Mouse (Mus musculus) kidney, embryonic 14.5 days (tissue): ENCODE measurements around the gene Twf1. TPM values are rescaled to one million over a fixed set of nuclear protein-coding genes. Genes with fewer than 3 reads are reported as not detected.

Experiments
- ATAC-seq: fragments of 200-750 bp; cut with Nextera tagmentation; 2 replicates; pipeline ENCODE4 v1.8.0; 2017; ENCODE audit warnings: moderate number of reproducible peaks, mild to moderate bottlenecking, moderate TSS enrichment, moderate library complexity; ENCODE audit not compliant: low FRiP score, low TSS enrichment
- H3K27ac ChIP-seq: fragments of 300-500 bp; sonication (generic); 2 replicates; pipeline ENCODE4 v1.5.1; 2014; ENCODE audit warnings: low read depth, mild to moderate bottlenecking, low read length, moderate library complexity, mixed read lengths
- H3K27me3 ChIP-seq: fragments of 300-500 bp; sonication (generic); 2 replicates; pipeline ENCODE4 v1.6.1; 2014; ENCODE audit warnings: mild to moderate bottlenecking, low read length; ENCODE audit not compliant: control insufficient read depth, insufficient read depth
- H3K36me3 ChIP-seq: fragments of 300-500 bp; sonication (generic); 2 replicates; pipeline ENCODE4 v1.6.1; 2014; ENCODE audit warnings: low read length, mixed read lengths; ENCODE audit not compliant: control insufficient read depth, insufficient read depth
- H3K4me1 ChIP-seq: fragments of 300-500 bp; sonication (generic); 2 replicates; pipeline ENCODE4 v1.6.1; 2014; ENCODE audit warnings: low read length, mixed read lengths; ENCODE audit not compliant: control insufficient read depth, insufficient read depth
- H3K4me2 ChIP-seq: fragments of 300-500 bp; sonication (generic); replicated peaks from 2 replicates; pipeline ENCODE4 v1.6.1; 2014; ENCODE audit warnings: low read depth, mild to moderate bottlenecking, low read length
- H3K4me3 ChIP-seq: fragments of 300-500 bp; sonication (generic); 2 replicates; pipeline ENCODE4 v1.5.1; 2014; ENCODE audit warnings: mild to moderate bottlenecking, low read length
- H3K9ac ChIP-seq: fragments of 300-500 bp; sonication (generic); 2 replicates; pipeline ENCODE4 v1.6.1; 2014; ENCODE audit warnings: low read depth, mild to moderate bottlenecking, low read length, moderate library complexity
- H3K9me3 ChIP-seq: fragments of 300-500 bp; sonication (generic); 2 replicates; pipeline ENCODE4 v1.6.1; 2016; ENCODE audit warnings: low read length; ENCODE audit not compliant: control insufficient read depth
- WGBS: fragments of 180-500 bp; shearing (Covaris S2); extraction: QIAGEN DNeasy Blood & Tissue Kit; methylation state at CpG from one replicate; pipeline ENCODE4 v1.1.7; 2014; 5-methylcytosine and 5-hydroxymethylcytosine counted together
- polyA plus RNA-seq: library from polyadenylated mRNA; unstranded; fragments of >200 nt; fragmentation: Nextera tagmentation; extraction: Ambion mirVana; gene quantifications from 2 replicates; pipeline ENCODE4 v1.2.1, GENCODE M21; 2014

Twf1 gene
- polyA plus RNA-seq, 1 experiment from 2014 or later = 86.5 TPM

- 88% methylated on average over 7 of the region's 7 CpGs for WGBS
- Histone ChIP-seq H3K27me3 (no peaks in the 10 kb centered on the region), H3K9me3 (no peaks in the 10 kb centered on the region), H3K4me1 (no peaks in the 10 kb centered on the region), H3K27ac (no peak overlapping the region), H3K36me3 (peaks cover 5% of the 10 kb centered on the region), H3K9ac (no peak overlapping the region), H3K4me2 (no peak overlapping the region), H3K4me3 (no peak overlapping the region)
- no peak for ATAC-seq
Measured at GRCm38 (mm10) chr15:94535521-94535920, 54.2 kb downstream of the Twf1 start.

- Histone ChIP-seq H3K9ac (no peak overlapping the region), H3K36me3 (peaks cover 8% of the 10 kb centered on the region), H3K4me1 (no peaks in the 10 kb centered on the region), H3K9me3 (no peaks in the 10 kb centered on the region), H3K4me3 (no peak overlapping the region), H3K27ac (no peak overlapping the region), H3K4me2 (no peak overlapping the region), H3K27me3 (no peaks in the 10 kb centered on the region)
- no peak for ATAC-seq
- WGBS = 92% methylated on average over 6 of the region's 6 CpGs
Measured at GRCm38 (mm10) chr15:94532956-94533355, 56.7 kb downstream of the Twf1 start.

GRCm38 (mm10) chr15:94532306-94532705 lies 57.4 kb downstream of the Twf1 start:
- no peaks in the 10 kb centered on the region for H3K4me1 ChIP-seq
- H3K9ac ChIP-seq = no peak overlapping the region
- H3K27ac ChIP-seq = no peak overlapping the region
- no peaks in the 10 kb centered on the region for H3K27me3 ChIP-seq
- no peak for ATAC-seq
- H3K36me3 ChIP-seq = peaks cover 12% of the 10 kb centered on the region
- no peak overlapping the region for H3K4me3 ChIP-seq
- WGBS = 94% methylated on average over 5 of the region's 5 CpGs
- H3K9me3 ChIP-seq = no peaks in the 10 kb centered on the region
- H3K4me2 ChIP-seq = no peak overlapping the region

- no peak overlapping the region for H3K9ac ChIP-seq
- no peaks in the 10 kb centered on the region for H3K9me3 ChIP-seq
- no peak overlapping the region for H3K27ac ChIP-seq
- no peak overlapping the region for H3K4me2 ChIP-seq
- ATAC-seq = no peak
- WGBS = 86% methylated on average over 3 of the region's 3 CpGs
- no peaks in the 10 kb centered on the region for H3K27me3 ChIP-seq
- no peaks in the 10 kb centered on the region for H3K4me1 ChIP-seq
- peaks cover 18% of the 10 kb centered on the region for H3K36me3 ChIP-seq
- no peak overlapping the region for H3K4me3 ChIP-seq
Measured at GRCm38 (mm10) chr15:94530519-94530918, 59.2 kb downstream of the Twf1 start.

Other genes starting within 250 kb of the Twf1 start
- gene Adamts20, start 124.5 kb downstream of the Twf1 start, polyA plus RNA-seq = 3.5 and 4.0 TPM in 2 replicates
- gene Pus7l, start 46.3 kb downstream of the Twf1 start, polyA plus RNA-seq = 9.2 and 11.4 TPM in 2 replicates
- 5.5 and 10.4 TPM in 2 replicates for gene Irak4, start 46.2 kb downstream of the Twf1 start, polyA plus RNA-seq
- 4.4 and 6.5 TPM in 2 replicates for gene Tmem117, start 39.3 kb upstream of the Twf1 start, polyA plus RNA-seq